Mouse (Mus musculus): ENCODE measurements at regions not wholly inside any gene's neighbourhood (a gene's known extent, or its start where the extent isn't known, plus 50 kb on each side); places are given as distances from the start of the nearest gene placed in this dataset.

DNA sequence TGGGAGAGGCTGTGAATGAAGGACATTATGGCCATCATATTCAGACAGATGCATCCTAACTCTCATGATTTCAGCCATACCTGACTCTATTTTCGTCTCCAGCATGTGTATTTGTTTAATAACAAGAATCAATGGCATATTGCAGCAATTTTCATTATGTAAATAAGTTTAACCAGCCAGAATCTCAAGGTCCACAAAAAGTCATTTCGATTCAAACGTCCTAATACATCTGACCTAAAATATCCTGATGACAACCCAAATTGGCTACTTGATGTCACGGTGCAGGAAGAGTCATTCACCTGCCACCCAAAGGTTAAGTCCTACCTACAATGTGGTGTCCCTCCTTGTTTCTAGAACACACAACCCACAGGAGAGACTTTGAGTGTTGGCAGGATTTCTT lies 60.6 kb upstream of the Onecut1 start:
- TF ChIP-seq CTCF (IDR thresholded peaks at IDR 0.05; ENCODE audit: low read depth) (no peak), EP300 (IDR thresholded peaks at IDR 0.05; ENCODE audit: low read depth) (no peak)

Measured in liver, postnatal 0 days (tissue).